Mouse (Mus musculus): ENCODE data around the gene Rack1. TPM values are rescaled to one million over a fixed set of nuclear protein-coding genes. Genes with fewer than 3 reads are reported as not detected.

The Rack1 gene
- total RNA-seq, 2 experiments from 2014 or later, result 215 to 226 TPM

DNA sequence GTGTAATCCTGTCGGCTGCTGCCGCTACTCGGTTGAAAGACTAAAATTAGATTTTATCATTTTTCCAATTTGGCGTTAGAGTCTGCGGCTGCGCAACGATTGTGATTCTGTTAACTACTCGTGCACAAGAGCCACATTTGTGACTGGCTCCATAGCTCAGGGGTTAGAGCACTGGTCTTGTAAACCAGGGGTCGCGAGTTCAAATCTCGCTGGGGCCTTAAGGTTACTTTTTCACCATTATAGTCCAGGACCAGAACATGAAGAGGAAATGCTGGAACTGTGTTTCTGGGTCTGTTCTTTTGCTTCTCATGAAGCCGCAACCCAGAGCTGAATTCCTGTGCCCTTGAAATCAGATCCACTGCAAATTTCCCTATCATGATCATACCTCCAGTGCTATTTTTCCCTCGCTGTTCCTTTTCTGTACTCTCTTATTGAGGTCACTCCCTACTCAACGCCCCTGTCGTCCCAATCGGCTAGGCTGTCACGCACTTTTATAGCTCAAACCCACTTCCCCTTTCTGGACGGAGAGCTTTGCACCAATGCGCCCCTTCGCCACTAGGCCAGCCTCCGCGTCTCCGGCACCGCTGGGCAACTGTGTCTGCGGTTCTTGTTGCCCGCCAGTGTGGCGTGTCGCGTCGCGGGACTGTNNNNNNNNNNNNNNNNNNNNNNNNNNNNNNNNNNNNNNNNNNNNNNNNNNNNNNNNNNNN, 53.5 kb downstream of the Rack1 start:
- intact Hi-C loops (cut with DNase I), result loop anchor here (1.0 kb wide), 1 partner anchor 35 kb away; no protein-coding TSS in a partner anchor
- DNase-seq (ENCODE audit: low spot score in 2 of 2), result peak; percentile 94 to 95

Other genes with a start within 250 kb of the Rack1 start
- 10 to 100 TPM; 61.2 to 62.1 TPM for gene Trim41, start 17.0 kb downstream of the Rack1 start, total RNA-seq (2021)
- 1 to 10 TPM; 2.5 to 3.0 TPM for gene Trim7, start 25.8 kb downstream of the Rack1 start, total RNA-seq (2021)
- gene Gm12184, start 26.3 kb downstream of the Rack1 start, total RNA-seq (2021), result 1 to 10 TPM; 1.3 to 3.0 TPM
- gene Irgm1, start 71.4 kb downstream of the Rack1 start, total RNA-seq (2021), result 1 to 10 TPM; 5.2 to 6.2 TPM
- under 1 TPM; 0.16 to 0.22 TPM for gene Gm5431, start 101.9 kb downstream of the Rack1 start, total RNA-seq (2021)
- 1 to 10 TPM in 1 of 2 experiments, under 1 TPM in 1; 0.99 to 1.5 TPM for gene Psme2b, start 145.9 kb downstream of the Rack1 start, total RNA-seq (2021)
- not detected for gene Olfr56, start 178.6 kb downstream of the Rack1 start, total RNA-seq (2021)
- gene 9930111J21Rik1, start 179.1 kb downstream of the Rack1 start, total RNA-seq (2021), result under 1 TPM; 0.81 to 0.95 TPM
- under 1 TPM; 0.15 to 0.20 TPM for gene Gm12185, start 191.9 kb downstream of the Rack1 start, total RNA-seq (2021)
- under 1 TPM; 0.39 to 0.43 TPM for gene Tgtp1, start 193.8 kb downstream of the Rack1 start, total RNA-seq (2021)

Data from left cerebral cortex, postnatal 36 days (tissue).